Mouse (Mus musculus) embryonic fibroblast, embryonic 13.5 days (primary cell): ENCODE results near the gene Dmc1.

Experiments
- CTCF ChIP-seq: IDR thresholded peaks from 2 replicates; pipeline ENCODE4 v1.5.1; 2011; ENCODE audit warnings: mild to moderate bottlenecking, control low read depth, low read length, moderate library complexity, borderline replicate concordance; ENCODE audit not compliant: insufficient read depth
- POLR2A ChIP-seq: IDR thresholded peaks from 2 replicates; pipeline ENCODE4 v1.6.1; 2011; ENCODE audit warnings: low read depth, mild to moderate bottlenecking, control low read depth, low read length, moderate library complexity

DNA sequence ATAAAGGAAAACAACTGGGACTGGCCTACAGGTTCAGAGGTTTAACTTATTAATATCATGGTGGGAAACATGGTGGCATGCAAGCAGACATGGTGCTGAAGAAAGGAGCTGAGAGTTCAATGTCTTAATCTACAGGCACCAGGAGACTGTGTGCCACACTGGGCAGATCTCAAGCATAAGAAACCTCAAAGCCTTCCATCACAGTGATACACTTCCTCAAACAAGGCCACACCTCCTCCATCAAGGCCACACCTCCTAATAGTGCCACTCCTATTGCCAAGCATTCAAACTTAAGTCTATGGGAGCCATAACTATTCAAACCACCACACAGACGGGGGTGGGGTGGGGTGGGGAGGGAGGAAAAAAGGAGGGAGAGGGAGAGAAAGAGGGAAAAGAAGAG, 23.3 kb downstream of the Dmc1 start:
- TF ChIP-seq CTCF (no peak), POLR2A (no peak)
